Mouse (Mus musculus) adrenal gland, postnatal 4 days (tissue): ENCODE results near the gene Syt2. TPM values are rescaled to one million over a fixed set of nuclear protein-coding genes. Genes with fewer than 3 reads are reported as not detected.

ENCODE experiments used
- DNase-seq, 2 experiments: peaks; one replicate each; pipeline ENCODE4 v3.0.0; 2021 to 2022; ENCODE audit warnings: low spot score in 2 of 2, mixed read lengths in 2 of 2
- total RNA-seq, 2 experiments: library from RNA; stranded (reverse); gene quantifications; 2 replicates each; pipeline ENCODE4 v1.2.3; 2021

Syt2 gene
- total RNA-seq, 2 experiments from 2014 or later, result 1.5 to 2.9 TPM

DNA sequence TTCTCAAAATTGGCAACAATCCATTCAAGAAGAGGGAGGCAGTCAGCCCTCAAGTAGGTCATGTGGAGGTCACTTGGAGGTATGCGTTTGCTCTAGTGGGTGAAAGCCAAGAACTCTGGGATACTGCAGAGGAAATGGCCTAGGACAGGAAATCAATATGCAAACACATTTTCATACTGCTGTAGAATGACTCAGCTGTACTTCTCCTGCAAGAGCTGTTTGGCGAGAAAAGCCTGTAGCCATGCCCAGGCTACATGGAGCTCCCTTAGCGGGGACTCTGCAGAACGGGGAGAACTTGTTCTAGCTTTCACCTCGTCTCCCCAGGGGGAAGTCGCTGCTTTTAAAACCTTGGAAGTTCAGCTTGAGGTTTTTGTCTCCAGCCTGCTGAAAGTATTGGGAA is 124.9 kb downstream of the Syt2 start:
- no peak for DNase-seq

- no peak for DNase-seq
Measured at GRCm38 (mm10) chr1:134771999-134772398, 125.5 kb downstream of the Syt2 start.

DNA sequence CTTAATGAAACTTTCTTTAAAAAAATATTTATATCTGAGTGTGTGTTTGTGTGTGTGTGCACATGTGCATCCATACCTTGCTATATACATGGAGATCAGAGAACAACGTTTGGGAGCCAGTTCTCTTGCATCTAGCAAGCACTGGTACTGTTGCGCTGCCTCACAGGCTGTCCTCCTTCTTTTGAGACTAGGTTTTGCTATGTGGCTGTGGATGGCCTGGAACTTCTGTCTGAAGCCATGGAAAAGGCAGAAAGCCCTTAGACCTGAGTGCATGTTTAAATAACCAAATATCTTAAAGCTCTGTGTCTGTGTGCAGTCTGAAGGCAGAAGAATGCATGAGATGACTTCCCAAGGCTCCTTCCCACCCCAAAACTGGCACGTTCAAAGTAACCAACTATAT is 126.3 kb downstream of the Syt2 start:
- no peak for DNase-seq

- no peak for DNase-seq
Measured at GRCm38 (mm10) chr1:134773256-134773655, 126.8 kb downstream of the Syt2 start.

DNA sequence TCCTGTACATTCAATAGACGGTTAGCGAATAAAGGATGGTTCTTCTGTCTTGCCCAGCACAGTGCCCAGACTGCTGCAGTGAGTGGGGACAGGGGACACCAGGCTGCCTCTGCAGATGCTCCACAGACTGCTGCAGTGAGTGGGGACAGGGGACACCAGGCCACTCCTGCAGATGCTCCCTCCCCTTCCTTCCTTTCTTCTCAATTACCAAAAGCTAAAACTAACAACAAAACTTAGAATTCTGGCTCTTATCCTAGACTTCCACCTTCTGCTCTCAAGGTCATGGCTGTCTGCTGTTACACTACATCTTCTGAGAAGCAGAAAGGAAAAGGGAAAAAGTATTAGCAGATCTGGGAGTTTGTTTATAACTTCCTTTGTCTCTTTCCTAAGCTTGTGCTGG is 127.8 kb downstream of the Syt2 start:
- DNase-seq, result no peak

DNA sequence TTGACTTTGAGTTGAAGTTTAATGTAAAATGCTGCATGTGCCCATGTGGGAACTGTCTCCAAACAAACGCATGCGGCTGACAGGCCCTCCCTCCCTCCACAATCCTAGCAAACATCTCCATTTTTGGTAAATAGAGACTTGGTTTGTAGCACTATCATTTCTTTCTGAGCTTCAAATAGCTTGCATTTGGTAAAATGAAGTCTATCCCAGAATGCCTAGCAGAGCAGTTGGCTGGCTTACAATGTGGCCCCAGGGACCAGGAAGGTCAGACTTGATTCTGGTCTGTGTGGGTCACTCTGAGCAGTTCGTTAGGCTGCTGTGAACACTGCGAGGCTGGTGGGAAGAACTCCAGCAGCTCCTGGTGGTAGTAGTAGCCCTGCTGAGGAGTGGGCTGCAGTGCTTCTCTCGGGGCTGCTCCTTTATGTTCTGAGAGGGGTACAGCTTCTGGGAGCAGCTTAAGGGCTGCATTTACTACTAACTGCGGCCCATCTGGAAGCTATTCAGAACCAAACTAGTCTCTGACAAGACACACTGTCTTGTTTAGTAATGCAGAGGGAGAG is 128.3 kb downstream of the Syt2 start:
- no peak for DNase-seq

GRCm38 (mm10) chr1:134775631-134776030 is 129.2 kb downstream of the Syt2 start:
- DNase-seq, result no peak

DNA sequence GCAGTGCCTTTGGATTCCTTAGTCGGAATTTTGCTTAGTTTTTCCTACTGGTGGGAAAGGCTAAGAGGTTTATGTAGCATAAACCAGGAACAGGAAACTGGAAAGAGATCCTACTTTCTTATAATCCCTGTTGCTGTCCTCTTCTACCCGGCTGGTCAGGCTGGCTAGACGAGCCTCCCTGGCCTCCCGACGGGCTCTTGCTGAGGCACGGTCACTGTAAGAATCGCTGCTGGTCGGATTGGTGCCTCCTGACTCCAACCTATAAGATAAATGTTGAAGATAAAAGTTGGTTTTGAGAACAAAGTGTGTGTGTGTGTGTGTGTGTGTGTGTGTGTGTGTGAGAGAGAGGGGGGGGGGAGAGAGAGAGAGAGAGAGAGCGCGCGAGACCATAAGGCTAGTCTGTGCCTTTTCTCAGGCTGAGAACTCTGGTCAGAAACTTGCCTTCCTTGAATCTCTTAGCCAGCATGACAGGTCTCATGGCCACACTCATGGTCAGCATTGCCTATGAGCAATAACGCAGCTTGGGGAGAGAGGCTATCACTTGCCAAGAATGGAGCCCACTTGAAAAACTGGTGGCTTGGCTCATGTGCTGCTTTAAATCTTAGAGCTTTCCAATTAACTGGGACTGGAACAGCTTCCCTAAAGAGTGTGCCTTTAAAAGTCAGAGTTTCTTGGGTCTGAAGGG is 130.9 kb downstream of the Syt2 start:
- DNase-seq, result no peak

- no peak for DNase-seq
Measured at GRCm38 (mm10) chr1:134777936-134778548, 131.6 kb downstream of the Syt2 start.

GRCm38 (mm10) chr1:134782797-134783196 is 136.3 kb downstream of the Syt2 start:
- no peak for DNase-seq

- no peak for DNase-seq
Measured at GRCm38 (mm10) chr1:134783958-134784357, 137.5 kb downstream of the Syt2 start.

DNA sequence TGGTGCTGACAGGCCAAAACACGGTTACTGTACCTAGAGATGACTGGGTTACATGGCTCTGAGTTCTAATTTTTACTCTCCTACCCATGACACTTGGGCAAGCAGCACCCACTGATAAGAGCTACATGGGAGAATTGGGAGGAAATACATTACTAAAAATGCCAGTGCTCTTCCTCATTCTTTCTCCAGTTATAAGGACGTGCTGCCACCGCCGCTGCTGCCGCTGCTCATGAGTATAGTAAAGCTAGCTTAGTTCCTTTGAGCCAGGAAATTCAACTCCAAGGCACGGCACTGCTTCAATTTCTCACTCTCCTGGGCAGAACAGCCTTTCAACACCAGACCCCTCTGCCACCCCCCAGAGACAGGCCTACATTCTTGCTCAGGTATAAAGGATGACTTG is 138.0 kb downstream of the Syt2 start:
- DNase-seq, result no peak

DNA sequence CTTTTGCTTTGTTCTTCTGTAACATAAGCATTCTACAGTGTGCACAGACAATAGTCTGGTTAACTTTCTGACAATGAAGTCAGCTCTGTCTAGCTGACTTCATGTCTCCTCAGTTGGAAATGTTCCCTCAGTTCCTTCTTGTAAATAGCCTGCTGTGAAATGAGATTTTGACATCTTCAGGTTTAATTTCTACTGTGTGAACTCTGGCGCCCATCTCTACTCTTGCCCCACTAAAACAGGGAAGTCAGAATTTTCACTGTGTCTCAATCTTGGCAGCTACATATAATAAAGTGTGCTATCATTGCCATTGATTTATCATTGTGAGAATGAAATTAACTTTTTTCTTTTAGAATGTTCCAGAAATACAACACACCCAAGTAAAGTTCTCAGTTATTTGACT is 138.4 kb downstream of the Syt2 start:
- DNase-seq, result no peak

- DNase-seq, result no peak
Measured at GRCm38 (mm10) chr1:134788096-134788495, 141.6 kb downstream of the Syt2 start.

DNA sequence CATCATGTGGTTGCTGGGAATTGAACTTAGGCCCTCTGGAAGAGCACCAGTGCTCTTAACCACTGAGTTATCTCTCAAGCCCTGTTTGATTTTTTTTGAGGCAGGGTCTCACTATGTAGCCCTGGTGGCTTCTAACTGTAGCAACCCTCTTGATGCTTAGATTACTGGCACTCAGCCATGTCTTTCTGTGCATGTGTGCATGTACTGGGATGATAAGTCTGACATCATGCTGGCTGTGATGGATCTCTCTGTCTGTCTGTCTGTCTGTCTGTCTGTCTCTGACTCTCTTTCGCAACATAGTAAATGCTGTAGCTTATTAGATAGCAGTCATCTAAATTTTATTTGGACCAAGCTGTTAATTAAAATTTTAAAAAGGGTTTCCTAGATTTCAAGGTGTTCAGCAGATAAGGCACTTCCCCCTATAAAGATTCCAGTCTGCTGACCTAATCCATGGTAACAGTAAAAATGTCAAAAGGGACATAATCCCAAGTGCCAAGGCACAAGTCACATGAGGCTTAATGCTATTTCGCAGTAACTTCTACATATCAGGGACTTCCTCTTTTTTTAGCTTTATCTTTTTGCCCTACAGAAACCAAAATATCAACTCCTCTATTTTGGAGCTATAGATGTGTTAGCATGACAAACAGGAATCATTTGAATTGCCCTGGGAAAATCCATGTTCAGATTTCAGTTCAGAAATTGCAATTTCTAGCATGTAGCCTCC is 144.4 kb downstream of the Syt2 start:
- no peak for DNase-seq

GRCm38 (mm10) chr1:134791456-134791855 is 145.0 kb downstream of the Syt2 start:
- no peak for DNase-seq

DNA sequence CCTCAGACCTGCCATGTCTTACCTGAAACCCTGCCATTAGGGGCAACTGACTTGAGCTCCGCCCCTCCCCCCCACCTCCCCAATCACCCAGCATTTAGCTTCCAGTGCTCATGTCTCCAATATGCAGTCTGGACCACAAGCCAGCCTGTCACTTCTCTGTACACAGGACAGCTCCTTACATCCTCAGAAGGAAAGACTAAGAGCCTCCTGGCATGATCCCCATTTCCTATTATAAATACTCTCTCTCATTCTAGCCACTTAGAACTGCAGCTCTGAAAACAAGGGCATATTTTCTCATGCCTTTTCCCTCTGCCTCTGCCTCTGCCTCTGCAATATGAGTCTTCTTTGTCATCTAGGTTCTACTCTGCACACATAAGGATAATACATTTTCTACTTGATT is 149.6 kb downstream of the Syt2 start:
- no peak for DNase-seq

- no peak for DNase-seq
Measured at GRCm38 (mm10) chr1:134796536-134796935, 150.1 kb downstream of the Syt2 start.

GRCm38 (mm10) chr1:134801758-134802157 is 155.3 kb downstream of the Syt2 start:
- DNase-seq, result no peak

- peak in 1 of 2 experiments; percentile 42 for DNase-seq
Measured at GRCm38 (mm10) chr1:134803286-134804117, 157.0 kb downstream of the Syt2 start.

DNA sequence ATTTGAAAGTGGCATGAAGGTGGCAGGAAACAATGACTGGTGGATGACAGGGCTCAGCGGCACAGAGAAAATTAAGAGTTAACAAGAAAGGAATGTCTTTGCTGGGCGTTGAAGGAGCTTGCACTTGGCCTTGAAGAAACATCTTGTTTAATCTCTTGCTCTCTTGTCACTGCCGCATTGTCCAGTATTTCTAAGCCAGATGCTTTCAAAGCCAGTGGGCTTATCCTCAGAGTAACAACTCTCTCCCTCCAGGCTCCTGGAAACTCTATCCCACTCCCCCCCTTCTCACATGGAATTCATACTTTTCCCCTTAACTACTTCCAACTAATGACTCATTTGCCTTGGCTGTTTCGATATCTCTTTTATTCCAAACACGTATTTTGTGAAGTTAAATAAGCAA is 157.9 kb downstream of the Syt2 start:
- no peak for DNase-seq
